In genomic region chr15:79018191-79018590, GRCm38 (mm10) we compare ENCODE assay signal across 18 mouse cellular contexts. TPM values are rescaled to one million over a fixed set of nuclear protein-coding genes. Genes with fewer than 3 reads are reported as not detected.
"Had no signal": no experiment of that assay in that cellular context is flagged by ENCODE, and none has a peak within 500 bp of the region (broad histone marks: within the 10 kb centered on the region; RNA-seq: fewer than 3 reads in every experiment).

No protein-coding gene starts in this region.

- H3K4me1 ChIP-seq: midbrain, embryonic 12.5 days had no signal

- ATAC-seq: intestine, embryonic 15.5 days; liver, postnatal 0 days; midbrain, embryonic 16.5 days had no signal

- H3K36me3 ChIP-seq: intestine, embryonic 15.5 days; liver, embryonic 13.5 days; lung, embryonic 15.5 days; midbrain, embryonic 12.5 days had no signal

- H3K9ac ChIP-seq: intestine, embryonic 15.5 days; liver, embryonic 13.5 days; liver, postnatal 0 days; lung, embryonic 15.5 days; midbrain, embryonic 12.5 days had no signal

- H3K27ac ChIP-seq: intestine, embryonic 15.5 days; left cerebral cortex, adult 2 months; liver, embryonic 13.5 days; lung, embryonic 15.5 days; macrophage; midbrain, embryonic 12.5 days had no signal

- H3K4me3 ChIP-seq: intestine, embryonic 15.5 days; left cerebral cortex, adult 2 months; liver, embryonic 13.5 days; lung, embryonic 15.5 days; megakaryocyte, embryonic 14.5 days; midbrain, embryonic 12.5 days had no signal

- H3K27me3 ChIP-seq: intestine, embryonic 15.5 days; liver, embryonic 13.5 days; lung, embryonic 15.5 days had no signal

- H3K9me3 ChIP-seq: intestine, embryonic 15.5 days; liver, embryonic 13.5 days; lung, embryonic 15.5 days; megakaryocyte, embryonic 14.5 days; midbrain, embryonic 12.5 days had no signal

- H3K4me2 ChIP-seq: intestine, embryonic 15.5 days; liver, embryonic 13.5 days; lung, embryonic 15.5 days; midbrain, embryonic 12.5 days had no signal

- DNase-seq: kidney, adult 8-10 months; liver; liver, embryonic 13.5 days; liver, postnatal 0 days; lung, postnatal 14 days; right cerebral cortex, postnatal 4 days; spleen, adult 18-20 months; thymus, adult 18-20 months; thymus, postnatal 14 days had no signal

RNA-seq across cellular contexts. Expression of gene Galr3, which starts 23.5 kb away (rescaled TPM):
- polyA plus RNA-seq: limb, embryonic 11.5 days; lung, embryonic 15.5 days; macrophage; midbrain, embryonic 12.5 days; midbrain, embryonic 16.5 days; neural tube, embryonic 14.5 days had no signal
